Mouse (Mus musculus): ENCODE measurements around the gene Ubac1. TPM values are rescaled to one million over a fixed set of nuclear protein-coding genes. Genes with fewer than 3 reads are reported as not detected.

Ubac1 gene
- polyA plus RNA-seq, 1 experiment, result 95.7 TPM

DNA sequence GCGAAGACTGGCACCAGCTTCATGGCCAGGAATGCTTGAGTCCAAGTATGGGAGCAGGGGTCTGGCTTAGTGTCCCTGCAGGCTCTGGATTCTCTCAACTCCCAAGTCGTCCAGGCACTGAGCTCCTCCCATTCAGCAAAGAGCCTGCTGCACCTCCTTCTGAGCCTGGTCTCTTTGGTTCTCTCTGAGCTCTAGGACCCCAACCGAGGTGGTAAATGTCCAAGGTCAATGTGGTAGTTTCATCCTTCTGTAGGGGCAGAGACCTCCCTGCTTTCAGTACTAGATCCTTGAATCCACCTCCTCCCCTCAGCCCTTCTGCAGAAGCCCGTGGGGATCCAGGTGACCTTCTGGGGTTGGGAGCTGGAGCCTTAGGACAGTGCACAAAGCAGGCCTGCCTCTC, 31.3 kb upstream of the Ubac1 start:
- no peak for TF ChIP-seq POLR2A (IDR thresholded peaks at IDR 0.05; ENCODE audit: borderline replicate concordance, extremely low read depth, insufficient read depth, insufficient read length, poor library complexity, severe bottlenecking)
- TF ChIP-seq CTCF (IDR thresholded peaks at IDR 0.05; ENCODE audit: borderline replicate concordance, extremely low read depth, insufficient read depth, insufficient read length), result no peak
- no peak for DNase-seq (ENCODE audit: low read depth)

DNA sequence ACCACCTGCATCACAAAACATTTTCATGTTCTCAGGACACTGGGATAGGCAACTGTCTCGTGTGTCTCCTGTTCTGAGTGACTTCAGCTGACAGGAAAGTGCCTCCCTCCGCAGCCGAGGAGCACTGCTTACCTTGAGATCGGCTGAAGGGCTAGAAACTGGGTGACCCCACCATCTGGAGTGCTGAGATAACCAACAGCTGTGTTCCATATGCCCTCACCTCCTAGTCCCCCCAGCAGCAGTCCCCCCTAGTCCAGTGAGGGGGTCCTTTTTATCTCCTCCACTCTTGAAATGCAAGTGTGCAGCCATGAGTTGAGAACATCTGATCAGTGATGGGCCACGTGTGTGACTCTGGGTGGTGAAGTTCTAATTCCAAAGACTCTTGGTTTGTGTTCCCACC, 27.3 kb upstream of the Ubac1 start:
- DNase-seq (ENCODE audit: low read depth), result no peak
- TF ChIP-seq POLR2A (IDR thresholded peaks at IDR 0.05; ENCODE audit: borderline replicate concordance, extremely low read depth, insufficient read depth, insufficient read length, poor library complexity, severe bottlenecking), result no peak
- no peak for TF ChIP-seq CTCF (IDR thresholded peaks at IDR 0.05; ENCODE audit: borderline replicate concordance, extremely low read depth, insufficient read depth, insufficient read length)

DNA sequence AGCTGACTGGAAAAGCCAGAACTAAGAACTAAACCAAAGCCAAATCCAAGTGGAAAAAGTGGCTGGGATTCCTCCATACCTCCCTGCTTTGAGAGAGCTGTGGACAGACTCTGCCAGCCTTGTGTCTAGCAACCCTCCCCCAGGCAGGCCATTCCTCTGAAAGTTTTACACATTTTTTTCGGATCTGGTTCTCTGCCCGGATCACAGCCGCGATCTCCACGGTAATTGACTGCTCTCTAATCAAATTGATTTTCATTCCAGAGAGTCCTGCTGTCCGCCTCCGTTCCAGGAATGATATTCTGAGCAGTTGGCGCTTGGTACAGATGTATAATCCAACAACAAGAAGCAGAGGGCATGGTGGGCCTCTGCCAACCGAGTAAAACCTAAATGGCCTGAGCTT, 22.7 kb upstream of the Ubac1 start:
- DNase-seq (ENCODE audit: low read depth), result peak; percentile 50

DNA sequence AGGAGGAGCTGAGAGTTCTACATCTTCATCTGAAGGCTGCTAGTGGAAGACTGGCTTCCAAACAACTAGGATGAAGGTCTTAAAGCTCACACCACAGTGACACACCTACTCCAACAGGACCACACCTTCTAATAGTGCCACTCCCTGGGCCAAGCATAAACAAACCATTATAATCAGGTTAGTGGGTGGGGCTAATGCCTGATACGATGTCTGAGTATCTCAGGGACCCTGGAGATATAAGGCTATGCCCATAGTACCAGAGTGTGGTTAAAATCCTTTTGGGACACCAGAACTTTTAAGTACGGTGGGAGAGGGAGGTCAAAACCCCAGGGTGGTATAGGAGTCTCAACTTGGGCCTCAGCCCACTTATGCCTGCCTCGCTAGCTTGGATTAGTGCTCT, 21.1 kb upstream of the Ubac1 start:
- TF ChIP-seq CTCF (IDR thresholded peaks at IDR 0.05; ENCODE audit: borderline replicate concordance, extremely low read depth, insufficient read depth, insufficient read length) (no peak), POLR2A (IDR thresholded peaks at IDR 0.05; ENCODE audit: borderline replicate concordance, extremely low read depth, insufficient read depth, insufficient read length, poor library complexity, severe bottlenecking) (no peak)
- no peak for DNase-seq (ENCODE audit: low read depth)

More for the DNA sequence above, 22.7 kb upstream of the Ubac1 start:
- TF ChIP-seq POLR2A (IDR thresholded peaks at IDR 0.05; ENCODE audit: borderline replicate concordance, extremely low read depth, insufficient read depth, insufficient read length, poor library complexity, severe bottlenecking) (no peak), CTCF (IDR thresholded peaks at IDR 0.05; ENCODE audit: borderline replicate concordance, extremely low read depth, insufficient read depth, insufficient read length) (no peak)

DNA sequence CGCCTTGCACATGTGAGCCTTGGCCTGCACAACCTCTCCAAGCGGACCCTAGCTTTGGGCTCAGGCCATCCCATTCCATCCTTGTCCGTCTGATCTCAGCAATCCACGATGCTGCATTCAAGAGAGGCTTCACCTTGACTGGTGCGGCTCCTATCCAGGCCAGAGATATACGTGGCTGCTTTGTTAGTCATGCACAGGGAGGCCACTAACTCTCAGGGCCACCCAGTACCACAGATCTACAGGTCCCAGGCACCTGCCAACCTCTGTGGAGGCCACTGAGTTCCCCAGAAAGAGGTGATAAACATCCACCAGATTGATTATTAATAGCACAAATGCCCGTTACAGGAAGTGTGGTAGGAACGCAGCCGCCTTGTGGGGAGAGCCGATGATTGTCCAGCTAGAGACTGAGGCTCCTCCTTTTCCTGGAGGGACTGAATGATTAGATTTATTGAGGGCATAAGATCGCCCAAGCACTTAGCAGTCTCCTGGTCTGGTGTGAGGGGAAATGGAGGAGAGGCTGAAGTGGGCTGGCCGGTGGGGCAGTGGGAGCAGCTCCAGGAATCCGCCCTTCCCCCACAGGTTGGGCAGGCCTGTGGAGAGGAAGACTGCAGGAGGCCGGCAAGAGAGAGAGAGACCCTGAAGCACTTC, 19.7 kb upstream of the Ubac1 start:
- TF ChIP-seq CTCF (IDR thresholded peaks at IDR 0.05; ENCODE audit: borderline replicate concordance, extremely low read depth, insufficient read depth, insufficient read length), result no peak
- no peak for TF ChIP-seq POLR2A (IDR thresholded peaks at IDR 0.05; ENCODE audit: borderline replicate concordance, extremely low read depth, insufficient read depth, insufficient read length, poor library complexity, severe bottlenecking)

DNA sequence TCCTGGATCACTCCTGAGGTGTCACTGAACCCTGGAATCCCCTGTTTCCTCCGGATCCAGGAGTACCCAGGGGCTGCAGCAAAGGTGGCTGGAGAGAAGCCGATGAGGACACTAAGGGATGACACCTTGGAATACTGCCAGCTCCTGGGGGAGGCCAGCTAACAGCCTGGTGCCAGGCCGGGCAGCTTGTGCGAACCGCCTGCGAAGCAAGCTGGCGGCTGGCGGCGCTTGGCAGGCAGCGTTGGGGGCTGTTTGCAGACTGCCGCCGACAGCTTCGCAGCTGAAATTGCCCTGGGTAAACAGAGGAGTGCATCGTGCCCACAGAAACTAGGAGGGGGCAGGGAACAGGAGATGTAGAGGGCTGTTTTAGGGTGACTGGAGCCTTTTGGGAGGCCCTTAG, 18.4 kb upstream of the Ubac1 start:
- peak; percentile 83 for DNase-seq (ENCODE audit: low read depth)
- TF ChIP-seq POLR2A (IDR thresholded peaks at IDR 0.05; ENCODE audit: borderline replicate concordance, extremely low read depth, insufficient read depth, insufficient read length, poor library complexity, severe bottlenecking) (no peak), CTCF (IDR thresholded peaks at IDR 0.05; ENCODE audit: borderline replicate concordance, extremely low read depth, insufficient read depth, insufficient read length) (no peak)

More for the DNA sequence above, 19.7 kb upstream of the Ubac1 start:
- DNase-seq (ENCODE audit: low read depth), result no peak

DNA sequence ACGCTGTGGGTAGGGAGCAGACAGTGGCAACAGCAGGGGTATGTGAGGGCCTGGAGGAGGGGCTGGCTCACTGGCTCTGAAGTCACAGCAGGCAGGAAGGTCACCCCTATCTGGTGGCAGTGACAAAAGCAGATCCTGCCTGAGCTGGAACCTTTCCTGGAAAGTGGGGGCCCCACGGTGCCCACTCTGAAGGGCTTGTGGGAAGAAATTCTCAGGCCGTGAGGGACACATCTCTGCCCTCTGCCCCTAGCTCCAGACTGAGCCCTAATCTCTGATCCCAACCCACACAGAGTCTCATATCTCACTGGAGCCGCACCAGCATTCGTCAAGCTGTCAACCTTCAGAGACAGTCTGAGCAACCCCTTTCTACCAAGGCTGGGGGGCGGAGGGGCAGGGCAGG, 15.8 kb upstream of the Ubac1 start:
- DNase-seq (ENCODE audit: low read depth), result no peak
- no peak for TF ChIP-seq POLR2A (IDR thresholded peaks at IDR 0.05; ENCODE audit: borderline replicate concordance, extremely low read depth, insufficient read depth, insufficient read length, poor library complexity, severe bottlenecking)
- no peak for TF ChIP-seq CTCF (IDR thresholded peaks at IDR 0.05; ENCODE audit: borderline replicate concordance, extremely low read depth, insufficient read depth, insufficient read length)

DNA sequence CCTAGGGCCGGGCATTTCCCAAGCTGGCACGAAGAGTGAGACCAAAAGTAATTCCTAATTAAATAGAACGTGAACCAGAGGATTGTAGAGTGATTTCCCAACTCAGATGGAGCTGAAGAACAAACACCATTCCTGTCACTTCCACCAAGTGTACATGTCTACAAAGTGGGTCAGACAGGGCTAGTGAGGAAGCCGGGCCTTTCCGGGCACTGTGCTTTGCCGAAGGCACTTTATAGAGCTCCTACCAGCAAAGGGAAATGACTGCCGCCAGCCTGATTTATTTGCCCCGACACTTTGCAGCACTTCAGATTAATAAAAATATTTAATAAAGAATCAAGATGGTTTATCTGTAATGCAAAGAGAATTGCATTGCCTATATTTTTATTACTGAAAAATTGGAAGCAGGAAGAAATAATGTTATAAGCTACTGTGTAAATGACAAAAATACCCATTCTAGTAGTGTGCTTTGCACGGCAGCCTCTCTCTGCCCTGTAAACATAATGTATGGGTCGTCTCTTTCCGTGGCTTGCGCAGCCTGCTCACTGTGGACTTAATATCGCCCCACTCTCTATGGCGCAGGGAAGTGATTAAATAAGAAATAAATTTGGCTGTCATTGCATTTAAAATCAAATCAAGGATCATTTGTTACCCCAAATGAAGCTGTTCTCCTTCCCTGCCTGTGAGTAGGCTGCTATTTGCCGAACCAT, 12.9 kb upstream of the Ubac1 start:
- no peak for TF ChIP-seq CTCF (IDR thresholded peaks at IDR 0.05; ENCODE audit: borderline replicate concordance, extremely low read depth, insufficient read depth, insufficient read length)
- TF ChIP-seq POLR2A (IDR thresholded peaks at IDR 0.05; ENCODE audit: borderline replicate concordance, extremely low read depth, insufficient read depth, insufficient read length, poor library complexity, severe bottlenecking), result no peak
- no peak for DNase-seq (ENCODE audit: low read depth)

DNA sequence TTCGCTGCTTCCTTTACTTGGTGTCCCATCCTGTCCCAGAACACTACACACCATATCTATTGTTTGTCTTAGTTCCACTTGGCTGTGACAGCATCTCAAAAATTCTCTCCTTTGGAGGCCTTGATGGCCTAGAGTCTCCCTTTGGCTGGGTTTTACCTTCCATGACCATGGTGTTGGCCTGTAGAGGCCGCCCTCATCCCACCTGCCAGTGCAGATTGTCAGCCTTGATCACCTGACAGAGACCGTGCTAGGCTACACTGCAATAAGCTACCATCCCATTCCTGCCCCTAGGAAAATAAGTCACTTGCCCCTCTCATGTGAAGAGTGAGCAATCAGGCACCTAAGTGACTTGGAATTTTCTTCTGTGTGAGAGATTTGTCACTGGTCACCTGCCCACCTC, 8.7 kb upstream of the Ubac1 start:
- DNase-seq (ENCODE audit: low read depth), result no peak
- TF ChIP-seq CTCF (IDR thresholded peaks at IDR 0.05; ENCODE audit: borderline replicate concordance, extremely low read depth, insufficient read depth, insufficient read length), result peak; percentile 29; the same call in 1 of the 2 replicates
- no peak for TF ChIP-seq POLR2A (IDR thresholded peaks at IDR 0.05; ENCODE audit: borderline replicate concordance, extremely low read depth, insufficient read depth, insufficient read length, poor library complexity, severe bottlenecking)

DNA sequence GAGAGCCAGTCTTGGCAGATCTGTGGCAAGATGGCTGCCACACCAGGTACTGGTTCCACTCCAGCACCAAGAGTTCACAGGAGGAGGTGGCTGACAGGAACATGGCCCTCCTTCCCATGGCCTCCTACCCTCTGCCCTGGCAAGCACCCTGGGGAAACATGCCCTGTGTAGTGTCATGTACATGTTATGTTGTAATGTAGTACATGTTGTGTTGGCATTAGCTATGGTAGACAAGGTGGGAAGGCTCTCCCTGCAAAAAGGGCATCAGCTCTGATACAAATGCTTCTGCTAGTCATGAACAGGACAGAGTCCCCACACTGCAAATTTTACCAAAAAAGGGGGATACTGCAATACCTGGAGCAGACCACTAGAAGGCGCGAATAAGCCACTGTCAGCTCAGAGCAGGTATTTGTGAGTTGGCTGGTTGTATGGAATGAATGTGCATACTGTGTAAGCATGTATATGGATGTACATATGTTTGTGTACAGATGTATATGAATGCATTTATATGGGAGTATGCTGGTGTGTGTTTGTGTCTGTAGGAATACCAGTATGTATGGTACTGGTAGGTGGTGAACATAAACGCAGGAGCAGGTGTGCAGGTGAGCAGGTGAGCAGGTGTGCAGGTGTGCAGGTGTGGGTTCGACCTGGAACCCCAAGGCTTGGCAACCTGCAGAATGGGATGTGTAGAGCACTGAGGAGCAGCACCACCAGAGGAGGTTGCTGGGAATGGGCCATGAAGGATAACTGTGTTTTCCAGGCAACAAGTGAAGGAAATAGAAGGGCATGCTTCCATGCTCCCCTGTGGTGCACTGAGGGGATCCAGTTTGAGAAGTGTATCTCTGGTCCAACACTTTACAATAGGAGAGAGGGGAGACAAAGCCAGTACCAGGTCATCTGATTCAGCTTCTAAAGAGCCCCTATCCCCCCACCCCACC, 2.9 kb upstream of the Ubac1 start:
- DNase-seq (ENCODE audit: low read depth), result peak; percentile 72
- no peak for TF ChIP-seq POLR2A (IDR thresholded peaks at IDR 0.05; ENCODE audit: borderline replicate concordance, extremely low read depth, insufficient read depth, insufficient read length, poor library complexity, severe bottlenecking)
- TF ChIP-seq CTCF (IDR thresholded peaks at IDR 0.05; ENCODE audit: borderline replicate concordance, extremely low read depth, insufficient read depth, insufficient read length), result peak; percentile 78; the same call in 1 of the 2 replicates

DNA sequence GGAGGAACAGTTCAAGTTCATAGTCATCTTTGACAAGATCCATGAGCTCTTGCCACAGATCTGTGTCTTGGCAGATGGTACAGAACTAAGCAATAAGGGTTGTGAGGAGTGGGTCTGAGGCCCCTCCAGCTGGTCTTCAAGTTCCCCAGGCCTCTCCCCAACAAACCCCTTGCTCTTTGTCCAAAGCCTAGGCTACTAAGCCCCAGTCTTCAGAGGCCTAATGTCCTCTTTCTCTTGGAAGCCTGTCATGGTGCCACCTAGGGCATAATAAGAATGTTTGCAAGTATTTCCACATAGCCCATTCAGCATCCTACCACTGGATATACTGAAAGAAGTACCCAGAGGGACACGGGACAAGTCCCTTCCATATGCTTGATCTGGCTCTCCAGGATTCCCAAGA, 1.1 kb upstream of the Ubac1 start:
- DNase-seq (ENCODE audit: low read depth), result no peak
- TF ChIP-seq CTCF (IDR thresholded peaks at IDR 0.05; ENCODE audit: borderline replicate concordance, extremely low read depth, insufficient read depth, insufficient read length) (no peak), POLR2A (IDR thresholded peaks at IDR 0.05; ENCODE audit: borderline replicate concordance, extremely low read depth, insufficient read depth, insufficient read length, poor library complexity, severe bottlenecking) (no peak)

All from brain, embryonic 14.5 days (tissue).